Mouse (Mus musculus) stomach, postnatal 0 days (tissue): ENCODE data around the gene Slc9b1.

Experiments
- CTCF ChIP-seq: IDR thresholded peaks from 2 replicates; pipeline ENCODE4 v1.5.1; 2016; ENCODE audit warnings: antibody characterized with exemption, low read depth, mild to moderate bottlenecking, moderate library complexity
- EP300 ChIP-seq: optimal IDR thresholded peaks from 2 replicates; pipeline ENCODE3; 2016; ENCODE audit warnings: antibody characterized with exemption

DNA sequence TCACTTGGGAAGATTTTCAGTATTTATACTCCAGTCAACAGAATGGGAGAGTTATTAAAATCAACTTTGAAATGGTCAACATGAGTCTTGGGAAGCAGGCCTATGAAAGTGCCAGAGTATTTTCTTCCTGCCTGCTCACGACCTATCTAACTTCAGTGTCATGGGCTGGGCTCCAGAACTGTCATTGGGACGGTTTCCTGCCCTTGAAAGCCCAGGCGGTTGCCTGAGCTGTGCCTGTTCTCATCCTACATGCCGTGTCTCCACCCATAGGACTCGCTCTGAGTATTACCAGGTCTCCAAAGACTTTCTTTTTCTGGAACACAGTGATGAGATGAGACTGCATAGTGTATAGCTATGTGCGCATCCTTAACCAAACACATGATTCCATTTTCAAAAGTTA, 45.4 kb downstream of the Slc9b1 start:
- no peak for TF ChIP-seq EP300
- no peak for TF ChIP-seq CTCF
